Mouse (Mus musculus): ENCODE results near the gene Asb1. TPM values are rescaled to one million over a fixed set of nuclear protein-coding genes. Genes with fewer than 3 reads are reported as not detected.

Gene Asb1
- 4.2 and 4.6 TPM in 2 replicates for polyA plus RNA-seq (2015; fragmentation: Nextera tagmentation; extraction: Ambion mirVana)

GRCm38 (mm10) chr1:91540271-91540826 is at the start of gene Asb1:
Gene Asb1, plus strand, starts transcription at chr1:91540544.
- Histone ChIP-seq H3K9me3 (ENCODE audit: low read length) (no peaks in the 10 kb centered on the region), H3K4me3 (ENCODE audit: low read depth, low read length) (peak within 1 kb of the TSS; percentile 79), H3K9ac (replicated peaks; ENCODE audit: low read depth) (peak within 1 kb of the TSS; percentile 69), H3K4me1 (ENCODE audit: insufficient read depth, low read depth, low read length) (peaks cover 11% of the 10 kb centered on the region; the same call in 1 of the 2 replicates), H3K27ac (ENCODE audit: low read length) (peak within 1 kb of the TSS; percentile 44), H3K4me2 (replicated peaks; ENCODE audit: low read depth, low read length) (peak within 1 kb of the TSS; percentile 95), H3K27me3 (replicated peaks; ENCODE audit: insufficient read depth, low read length) (no peaks in the 10 kb centered on the region), H3K36me3 (ENCODE audit: insufficient read depth, low read length) (no peaks in the 10 kb centered on the region; the same call in 1 of the 2 replicates)
- ATAC-seq (peak; percentile 97), DNase-seq (ENCODE audit: low spot score) (peak; percentile 99)
- TF ChIP-seq EP300 (IDR thresholded peaks at IDR 0.05) (peak; percentile 70), CTCF (IDR thresholded peaks at IDR 0.05) (peak; percentile 46)
- WGBS: under 1% methylated on average over 41 of the region's 41 CpGs

DNA sequence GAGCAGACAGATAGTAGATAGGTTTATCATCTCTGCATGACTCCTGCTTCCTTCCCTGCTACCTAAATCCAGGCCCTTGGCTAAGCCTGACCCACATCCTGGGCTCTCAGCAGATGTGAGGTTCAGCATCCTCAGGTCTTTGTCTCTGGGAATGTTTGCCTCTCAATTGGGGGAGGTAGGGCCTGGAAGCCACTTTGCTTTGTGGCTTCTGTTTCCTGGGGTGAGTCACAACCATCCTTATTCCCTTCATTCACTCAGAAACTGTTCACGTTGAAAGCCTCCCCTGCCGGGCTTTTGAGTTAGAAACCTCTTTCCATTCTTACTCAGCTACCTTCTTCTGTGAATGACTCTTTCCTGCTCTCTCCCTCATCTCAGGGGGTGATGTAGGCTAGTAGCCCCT is 47.6 kb upstream of the Asb1 start:
- Histone ChIP-seq H3K36me3 (ENCODE audit: insufficient read depth, low read length) (no peaks in the 10 kb centered on the region), H3K27ac (ENCODE audit: low read length) (no peak overlapping the region), H3K27me3 (replicated peaks; ENCODE audit: insufficient read depth, low read length) (no peaks in the 10 kb centered on the region), H3K9me3 (ENCODE audit: low read length) (no peaks in the 10 kb centered on the region), H3K4me2 (replicated peaks; ENCODE audit: low read depth, low read length) (no peak overlapping the region), H3K4me3 (ENCODE audit: low read depth, low read length) (no peak overlapping the region), H3K4me1 (ENCODE audit: insufficient read depth, low read depth, low read length) (peaks cover 7% of the 10 kb centered on the region; the same call in 1 of the 2 replicates), H3K9ac (replicated peaks; ENCODE audit: low read depth) (no peak overlapping the region)
- TF ChIP-seq EP300 (IDR thresholded peaks at IDR 0.05) (no peak), CTCF (IDR thresholded peaks at IDR 0.05) (no peak)
- 50% methylated on average over 2 of the region's 2 CpGs for WGBS
- ATAC-seq (no peak), DNase-seq (ENCODE audit: low spot score) (no peak)

- 41% methylated on average over 3 of the region's 3 CpGs for WGBS
- no peak overlapping the region for H3K9ac ChIP-seq (replicated peaks; ENCODE audit: low read depth)
- ATAC-seq (no peak; the same call in 1 of the 2 replicates), DNase-seq (ENCODE audit: low spot score) (no peak)
- peaks cover 7% of the 10 kb centered on the region; the same call in 1 of the 2 replicates for H3K4me1 ChIP-seq (ENCODE audit: insufficient read depth, low read depth, low read length)
- H3K9me3 ChIP-seq (ENCODE audit: low read length): no peaks in the 10 kb centered on the region
- H3K27ac ChIP-seq (ENCODE audit: low read length): no peak overlapping the region
- no peak for TF ChIP-seq EP300 (IDR thresholded peaks at IDR 0.05)
- TF ChIP-seq CTCF (IDR thresholded peaks at IDR 0.05): no peak
- H3K4me3 ChIP-seq (ENCODE audit: low read depth, low read length): peak overlapping the region; percentile 86; the same call in 1 of the 2 replicates
- peak overlapping the region; percentile 86 for H3K4me2 ChIP-seq (replicated peaks; ENCODE audit: low read depth, low read length)
- H3K27me3 ChIP-seq (replicated peaks; ENCODE audit: insufficient read depth, low read length): no peaks in the 10 kb centered on the region
- no peaks in the 10 kb centered on the region for H3K36me3 ChIP-seq (ENCODE audit: insufficient read depth, low read length)
Observed at GRCm38 (mm10) chr1:91493938-91494337, 46.4 kb upstream of the Asb1 start.

DNA sequence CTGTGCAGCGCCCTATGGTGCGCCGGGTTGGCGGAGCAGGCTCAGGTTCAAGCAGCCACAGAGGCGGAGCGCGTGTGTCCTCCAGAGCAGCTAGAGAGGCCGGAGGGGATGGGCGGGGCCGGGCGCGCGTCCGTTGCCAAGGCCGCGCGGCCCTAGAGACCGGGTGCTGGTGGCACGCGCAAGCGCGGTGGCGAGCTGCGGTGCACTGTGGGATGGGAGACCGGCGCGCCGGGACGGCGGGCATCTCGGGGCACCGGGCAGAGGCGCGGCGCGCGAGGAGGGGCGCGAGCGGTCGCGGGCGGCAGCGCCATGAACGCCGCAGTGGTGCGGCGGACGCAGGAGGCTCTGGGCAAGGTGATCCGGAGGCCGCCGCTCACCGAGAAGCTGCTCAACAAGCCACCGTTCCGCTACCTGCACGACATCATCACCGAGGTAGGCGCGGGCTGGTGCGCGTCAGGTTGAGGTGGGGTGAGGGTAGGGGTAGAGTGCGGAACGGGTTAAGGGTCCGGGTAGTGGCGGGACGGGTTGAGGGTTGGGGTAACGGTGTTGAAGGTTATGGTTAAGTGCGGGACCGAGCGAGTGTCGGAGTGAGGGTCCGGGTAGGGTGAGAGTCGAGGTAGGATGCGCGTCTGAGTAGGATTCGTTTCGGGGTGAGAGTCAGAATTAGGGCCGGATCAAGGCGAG is 45.7 kb upstream of the Asb1 start, which contains the start of gene Traf3ip1:
Traf3ip1 (plus strand) TSS at position 191 of the 684 bp plus-strand sequence.
- H3K4me1 ChIP-seq (ENCODE audit: insufficient read depth, low read depth, low read length): peaks cover 7% of the 10 kb centered on the region; the same call in 1 of the 2 replicates
- no peaks in the 10 kb centered on the region for H3K9me3 ChIP-seq (ENCODE audit: low read length)
- H3K9ac ChIP-seq (replicated peaks; ENCODE audit: low read depth): peak within 1 kb of the TSS; percentile 51
- no peaks in the 10 kb centered on the region for H3K27me3 ChIP-seq (replicated peaks; ENCODE audit: insufficient read depth, low read length)
- no peaks in the 10 kb centered on the region for H3K36me3 ChIP-seq (ENCODE audit: insufficient read depth, low read length)
- peak; percentile 100 for ATAC-seq
- TF ChIP-seq EP300 (IDR thresholded peaks at IDR 0.05) (no peak), CTCF (IDR thresholded peaks at IDR 0.05) (no peak)
- H3K4me2 ChIP-seq (replicated peaks; ENCODE audit: low read depth, low read length): peak within 1 kb of the TSS; percentile 86
- peak within 1 kb of the TSS; percentile 86 for H3K4me3 ChIP-seq (ENCODE audit: low read depth, low read length)
- peak; percentile 97 for DNase-seq (ENCODE audit: low spot score)
- WGBS: under 1% methylated on average over 77 of the region's 79 CpGs
- H3K27ac ChIP-seq (ENCODE audit: low read length): no peak within 1 kb of the TSS

- Histone ChIP-seq H3K4me3 (ENCODE audit: low read depth, low read length) (peak overlapping the region; percentile 86), H3K27me3 (replicated peaks; ENCODE audit: insufficient read depth, low read length) (no peaks in the 10 kb centered on the region), H3K9me3 (ENCODE audit: low read length) (no peaks in the 10 kb centered on the region), H3K4me2 (replicated peaks; ENCODE audit: low read depth, low read length) (peak overlapping the region; percentile 86), H3K36me3 (ENCODE audit: insufficient read depth, low read length) (no peaks in the 10 kb centered on the region; the same call in 1 of the 2 replicates), H3K9ac (replicated peaks; ENCODE audit: low read depth) (peak overlapping the region; percentile 51; the same call in 1 of the 2 replicates), H3K4me1 (ENCODE audit: insufficient read depth, low read depth, low read length) (peaks cover 7% of the 10 kb centered on the region; the same call in 1 of the 2 replicates), H3K27ac (ENCODE audit: low read length) (no peak overlapping the region)
- no peak for DNase-seq (ENCODE audit: low spot score)
- TF ChIP-seq CTCF (IDR thresholded peaks at IDR 0.05): no peak
- TF ChIP-seq EP300 (IDR thresholded peaks at IDR 0.05): no peak
- WGBS: 32% methylated on average over 5 of the region's 5 CpGs
- no peak for ATAC-seq
Observed at GRCm38 (mm10) chr1:91495321-91495720, 45.0 kb upstream of the Asb1 start.

DNA sequence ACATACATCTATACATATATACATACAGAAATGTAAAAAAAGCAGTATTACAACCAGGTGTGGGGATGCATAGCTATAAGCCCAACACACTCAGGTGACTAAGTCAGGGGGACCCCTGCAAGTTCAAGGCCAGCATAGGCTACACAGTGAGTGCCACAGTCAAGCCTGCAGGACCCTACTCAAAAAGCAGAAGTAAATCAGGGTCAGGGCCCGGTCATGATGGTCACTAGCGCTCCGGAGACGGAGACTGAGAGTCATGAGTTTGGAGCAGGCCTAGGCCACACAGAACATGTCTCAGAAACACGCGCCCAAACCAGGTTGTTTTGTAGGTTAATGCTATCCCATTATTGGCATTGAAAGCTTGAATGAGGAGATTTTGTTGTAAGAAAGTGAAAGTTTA is 41.8 kb upstream of the Asb1 start:
- peaks cover 10% of the 10 kb centered on the region; the same call in 1 of the 2 replicates for H3K36me3 ChIP-seq (ENCODE audit: insufficient read depth, low read length)
- H3K9me3 ChIP-seq (ENCODE audit: low read length): no peaks in the 10 kb centered on the region
- ATAC-seq (no peak), DNase-seq (ENCODE audit: low spot score) (no peak)
- no peak overlapping the region for H3K9ac ChIP-seq (replicated peaks; ENCODE audit: low read depth)
- H3K27me3 ChIP-seq (replicated peaks; ENCODE audit: insufficient read depth, low read length): no peaks in the 10 kb centered on the region
- H3K4me3 ChIP-seq (ENCODE audit: low read depth, low read length): no peak overlapping the region
- no peak overlapping the region for H3K27ac ChIP-seq (ENCODE audit: low read length)
- 92% methylated on average over 6 of the region's 6 CpGs for WGBS
- H3K4me1 ChIP-seq (ENCODE audit: insufficient read depth, low read depth, low read length): peaks cover 7% of the 10 kb centered on the region; the same call in 1 of the 2 replicates
- H3K4me2 ChIP-seq (replicated peaks; ENCODE audit: low read depth, low read length): no peak overlapping the region
- TF ChIP-seq EP300 (IDR thresholded peaks at IDR 0.05): no peak
- TF ChIP-seq CTCF (IDR thresholded peaks at IDR 0.05): no peak

All from lung, postnatal 0 days (tissue).